Mouse (Mus musculus) adrenal gland, adult (tissue): Measurements from ENCODE around the gene Fam206a.
A peak's percentile ranks its signal among the peaks of the same experiment; 100 is the strongest.

Source experiments
- DNase-seq, 2 experiments: peaks; one replicate each; pipeline ENCODE4 v3.0.0; 2022 to 2023; ENCODE audit warnings: low spot score in 1 of 2; ENCODE audit not compliant: inconsistent age in 2 of 2

Fam206a gene

GRCm38 (mm10) chr4:56843963-56844362, 41.8 kb downstream of the Fam206a start:
- no peak for DNase-seq

- no peak for DNase-seq
Measured at GRCm38 (mm10) chr4:56844911-56845310, 42.8 kb downstream of the Fam206a start.

- DNase-seq, result no peak
Measured at GRCm38 (mm10) chr4:56845896-56846533, 43.9 kb downstream of the Fam206a start.

DNA sequence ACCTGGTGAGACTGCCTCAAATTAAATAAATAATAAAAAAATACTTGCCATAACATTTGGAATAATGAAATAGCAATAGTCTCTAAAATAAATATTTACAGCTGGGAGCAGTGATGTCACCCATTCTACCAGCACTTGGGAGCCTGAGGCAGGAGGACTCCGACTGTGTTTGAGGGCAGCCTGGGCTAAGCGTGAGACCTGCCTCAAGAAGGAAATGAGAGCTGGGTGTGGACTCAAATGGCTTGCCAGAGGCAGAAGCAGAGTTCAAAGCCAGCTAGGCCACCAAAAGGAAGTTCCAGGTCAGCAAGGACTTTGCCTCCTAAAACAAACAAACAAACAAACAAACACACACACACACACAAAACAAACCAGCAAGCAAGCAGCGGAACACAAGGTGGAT, 45.3 kb downstream of the Fam206a start:
- DNase-seq, result no peak

DNA sequence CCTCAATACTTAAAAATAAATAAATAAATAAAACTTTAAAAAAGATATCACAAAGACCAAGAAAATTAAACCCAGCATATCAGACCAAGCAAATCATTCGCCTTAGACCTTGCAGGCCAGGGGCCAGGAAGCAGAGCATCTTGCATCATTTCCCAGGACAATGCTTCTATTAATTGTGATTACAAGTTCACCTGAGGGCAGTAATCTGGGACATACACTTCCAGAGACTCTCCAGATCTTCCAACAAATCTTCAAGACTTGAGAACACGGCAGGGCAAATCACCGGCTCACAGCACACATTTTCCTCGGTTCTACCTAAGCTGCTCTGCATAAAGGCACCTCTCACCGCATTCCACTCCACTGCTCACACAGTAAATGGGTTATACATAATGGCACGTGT, 45.9 kb downstream of the Fam206a start:
- no peak for DNase-seq

- DNase-seq, result peak in 1 of 2 experiments; percentile 42
Measured at GRCm38 (mm10) chr4:56850724-56851123, 48.6 kb downstream of the Fam206a start.

- no peak for DNase-seq
Measured at GRCm38 (mm10) chr4:56855935-56856334, 53.8 kb downstream of the Fam206a start.

GRCm38 (mm10) chr4:56856371-56856949, 54.3 kb downstream of the Fam206a start:
- DNase-seq, result no peak

DNA sequence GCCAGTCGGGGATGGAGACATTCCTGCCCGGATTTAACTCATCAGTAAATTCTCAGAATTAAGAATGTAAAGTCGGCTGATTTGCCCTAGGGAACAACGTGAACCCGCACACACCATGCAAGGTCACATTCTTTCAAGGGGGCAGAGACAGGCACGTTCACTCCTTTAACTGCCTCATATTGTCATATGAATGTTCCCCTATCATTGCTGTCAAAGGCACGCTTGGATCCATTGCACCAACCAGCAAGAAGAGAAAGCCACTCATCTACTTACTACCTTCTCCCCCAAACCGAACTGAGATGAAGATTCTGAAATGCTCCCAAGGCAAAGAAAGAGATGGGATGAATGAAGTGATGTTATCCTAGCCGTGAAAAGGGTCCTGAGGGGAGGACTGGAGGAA, 56.6 kb downstream of the Fam206a start:
- DNase-seq, result no peak
